Mouse (Mus musculus): ENCODE data around the gene Pakap.

- TF ChIP-seq CTCF (IDR thresholded peaks at IDR 0.05; ENCODE audit: borderline replicate concordance, insufficient read depth, low read depth, low read length) (no peak), POLR2A (IDR thresholded peaks at IDR 0.05; ENCODE audit: borderline replicate concordance, insufficient read depth, low read length) (no peak)
These were observed 281.5 kb downstream of the Pakap start for GRCm38 (mm10) chr4:57849465-57849864.

All from cerebellum, adult 2 months (tissue).